19 mouse cellular contexts compared by ENCODE assay signal in genomic region chr15:81016488-81016887, GRCm38 (mm10).
"Had no signal": no experiment of that assay in that cellular context is flagged by ENCODE, and none has a peak within 500 bp of the region (broad histone marks: within the 10 kb centered on the region; RNA-seq: fewer than 3 reads in every experiment).

No protein-coding gene starts in this region.

- H3K4me2 ChIP-seq: liver, embryonic 15.5 days; lung, embryonic 15.5 days; midbrain, embryonic 11.5 days; midbrain, embryonic 13.5 days; midbrain, embryonic 15.5 days; neural tube, embryonic 13.5 days; neural tube, embryonic 15.5 days; stomach, embryonic 15.5 days had no signal

- H3K9me3 ChIP-seq: liver, embryonic 15.5 days; lung, embryonic 15.5 days; megakaryocyte, embryonic 14.5 days; midbrain, embryonic 13.5 days; midbrain, embryonic 15.5 days; neural tube, embryonic 13.5 days; neural tube, embryonic 15.5 days; stomach, embryonic 15.5 days had no signal

- H3K27ac ChIP-seq: liver, embryonic 15.5 days; lung, embryonic 15.5 days; macrophage; midbrain, embryonic 13.5 days; midbrain, embryonic 15.5 days; neural tube, embryonic 13.5 days; neural tube, embryonic 15.5 days; stomach, embryonic 15.5 days; stomach, postnatal 0 days had no signal

- ATAC-seq: liver, postnatal 0 days; midbrain, embryonic 13.5 days; midbrain, embryonic 15.5 days had no signal

- H3K4me3 ChIP-seq: liver, embryonic 15.5 days; lung, embryonic 15.5 days; megakaryocyte, embryonic 14.5 days; midbrain, embryonic 13.5 days; midbrain, embryonic 15.5 days; neural tube, embryonic 13.5 days; neural tube, embryonic 15.5 days; stomach, embryonic 15.5 days had no signal

- H3K27me3 ChIP-seq: liver, embryonic 15.5 days; lung, embryonic 15.5 days; megakaryocyte, embryonic 14.5 days; midbrain, embryonic 13.5 days; midbrain, embryonic 15.5 days; neural tube, embryonic 13.5 days; neural tube, embryonic 15.5 days; stomach, embryonic 15.5 days had no signal

- H3K9ac ChIP-seq: liver, embryonic 15.5 days; liver, postnatal 0 days; lung, embryonic 15.5 days; midbrain, embryonic 13.5 days; midbrain, embryonic 15.5 days; neural tube, embryonic 13.5 days; neural tube, embryonic 15.5 days; stomach, embryonic 15.5 days had no signal

- DNase-seq: liver, postnatal 0 days; lung, adult 2 months; lung, postnatal 14 days; lung, postnatal 36 days; retina, postnatal 1 day; right cerebral cortex, postnatal 14 days; thymus, adult 2 months; thymus, postnatal 25 days had no signal

- H3K4me1 ChIP-seq: liver, embryonic 15.5 days; lung, embryonic 15.5 days; midbrain, embryonic 13.5 days; midbrain, embryonic 15.5 days; neural tube, embryonic 13.5 days; neural tube, embryonic 15.5 days; stomach, embryonic 15.5 days had no signal
